Mouse (Mus musculus): ENCODE results near the gene Rnase4. TPM values are rescaled to one million over a fixed set of nuclear protein-coding genes. Genes with fewer than 3 reads are reported as not detected.

The Rnase4 gene
- polyA plus RNA-seq, 1 experiment: 116 TPM

- no peaks in the 10 kb centered on the region for H3K4me1 ChIP-seq (ENCODE audit: control insufficient read depth, insufficient read depth, low read length)
- no peak overlapping the region for H3K27ac ChIP-seq (ENCODE audit: insufficient read depth, low read length)
- no peak overlapping the region for H3K4me3 ChIP-seq (ENCODE audit: insufficient read depth, low read length)
- TF ChIP-seq CTCF (IDR thresholded peaks at IDR 0.05; ENCODE audit: borderline replicate concordance, insufficient read depth, low read length) (no peak), POLR2A (IDR thresholded peaks at IDR 0.05; ENCODE audit: low read depth, low read length) (no peak)
Measured at GRCm38 (mm10) chr14:51142568-51142967, 51.7 kb downstream of the Rnase4 start.

GRCm38 (mm10) chr14:51143287-51143686 lies 52.4 kb downstream of the Rnase4 start:
- H3K4me1 ChIP-seq (ENCODE audit: control insufficient read depth, insufficient read depth, low read length): no peaks in the 10 kb centered on the region
- H3K4me3 ChIP-seq (ENCODE audit: insufficient read depth, low read length): no peak overlapping the region
- no peak for TF ChIP-seq CTCF (IDR thresholded peaks at IDR 0.05; ENCODE audit: borderline replicate concordance, insufficient read depth, low read length)
- no peak for TF ChIP-seq POLR2A (IDR thresholded peaks at IDR 0.05; ENCODE audit: low read depth, low read length)
- H3K27ac ChIP-seq (ENCODE audit: insufficient read depth, low read length): no peak overlapping the region

GRCm38 (mm10) chr14:51143937-51144336 lies 53.1 kb downstream of the Rnase4 start:
- TF ChIP-seq POLR2A (IDR thresholded peaks at IDR 0.05; ENCODE audit: low read depth, low read length): no peak
- Histone ChIP-seq H3K4me3 (ENCODE audit: insufficient read depth, low read length) (no peak overlapping the region), H3K27ac (ENCODE audit: insufficient read depth, low read length) (no peak overlapping the region), H3K4me1 (ENCODE audit: control insufficient read depth, insufficient read depth, low read length) (no peaks in the 10 kb centered on the region)

- no peak overlapping the region for H3K27ac ChIP-seq (ENCODE audit: insufficient read depth, low read length)
- H3K4me3 ChIP-seq (ENCODE audit: insufficient read depth, low read length): no peak overlapping the region
- TF ChIP-seq CTCF (IDR thresholded peaks at IDR 0.05; ENCODE audit: borderline replicate concordance, insufficient read depth, low read length) (no peak), POLR2A (IDR thresholded peaks at IDR 0.05; ENCODE audit: low read depth, low read length) (no peak)
- no peaks in the 10 kb centered on the region for H3K4me1 ChIP-seq (ENCODE audit: control insufficient read depth, insufficient read depth, low read length)
Measured at GRCm38 (mm10) chr14:51144451-51144850, 53.6 kb downstream of the Rnase4 start.

GRCm38 (mm10) chr14:51145521-51145920 lies 54.6 kb downstream of the Rnase4 start:
- Histone ChIP-seq H3K4me1 (ENCODE audit: control insufficient read depth, insufficient read depth, low read length) (no peaks in the 10 kb centered on the region), H3K4me3 (ENCODE audit: insufficient read depth, low read length) (no peak overlapping the region), H3K27ac (ENCODE audit: insufficient read depth, low read length) (no peak overlapping the region)
- TF ChIP-seq CTCF (IDR thresholded peaks at IDR 0.05; ENCODE audit: borderline replicate concordance, insufficient read depth, low read length): no peak

- H3K27ac ChIP-seq (ENCODE audit: insufficient read depth, low read length): no peak within 1 kb of the TSS
- TF ChIP-seq POLR2A (IDR thresholded peaks at IDR 0.05; ENCODE audit: low read depth, low read length): no peak
- TF ChIP-seq CTCF (IDR thresholded peaks at IDR 0.05; ENCODE audit: borderline replicate concordance, insufficient read depth, low read length): no peak
- no peaks in the 10 kb centered on the region for H3K4me1 ChIP-seq (ENCODE audit: control insufficient read depth, insufficient read depth, low read length)
- no peak within 1 kb of the TSS for H3K4me3 ChIP-seq (ENCODE audit: insufficient read depth, low read length)
Measured at GRCm38 (mm10) chr14:51146685-51147084, 55.8 kb downstream of the Rnase4 start, which contains the start of gene Rnase1. Gene Rnase1, minus strand, starts transcription at chr14:51146785.

GRCm38 (mm10) chr14:51148006-51148405 lies 57.1 kb downstream of the Rnase4 start:
- TF ChIP-seq POLR2A (IDR thresholded peaks at IDR 0.05; ENCODE audit: low read depth, low read length) (no peak), CTCF (IDR thresholded peaks at IDR 0.05; ENCODE audit: borderline replicate concordance, insufficient read depth, low read length) (no peak)
- Histone ChIP-seq H3K27ac (ENCODE audit: insufficient read depth, low read length) (no peak overlapping the region), H3K4me3 (ENCODE audit: insufficient read depth, low read length) (no peak overlapping the region), H3K4me1 (ENCODE audit: control insufficient read depth, insufficient read depth, low read length) (no peaks in the 10 kb centered on the region)

- no peak overlapping the region for H3K4me3 ChIP-seq (ENCODE audit: insufficient read depth, low read length)
- H3K27ac ChIP-seq (ENCODE audit: insufficient read depth, low read length): no peak overlapping the region
- TF ChIP-seq POLR2A (IDR thresholded peaks at IDR 0.05; ENCODE audit: low read depth, low read length): no peak
- no peak for TF ChIP-seq CTCF (IDR thresholded peaks at IDR 0.05; ENCODE audit: borderline replicate concordance, insufficient read depth, low read length)
- no peaks in the 10 kb centered on the region for H3K4me1 ChIP-seq (ENCODE audit: control insufficient read depth, insufficient read depth, low read length)
Measured at GRCm38 (mm10) chr14:51149164-51149563, 58.3 kb downstream of the Rnase4 start.

- H3K27ac ChIP-seq (ENCODE audit: insufficient read depth, low read length): no peak overlapping the region
- H3K4me3 ChIP-seq (ENCODE audit: insufficient read depth, low read length): no peak overlapping the region
- no peaks in the 10 kb centered on the region for H3K4me1 ChIP-seq (ENCODE audit: control insufficient read depth, insufficient read depth, low read length)
- TF ChIP-seq CTCF (IDR thresholded peaks at IDR 0.05; ENCODE audit: borderline replicate concordance, insufficient read depth, low read length) (no peak), POLR2A (IDR thresholded peaks at IDR 0.05; ENCODE audit: low read depth, low read length) (no peak)
Measured at GRCm38 (mm10) chr14:51150206-51150831, 59.4 kb downstream of the Rnase4 start.

- H3K27ac ChIP-seq (ENCODE audit: insufficient read depth, low read length): no peak overlapping the region
- no peak overlapping the region for H3K4me3 ChIP-seq (ENCODE audit: insufficient read depth, low read length)
- H3K4me1 ChIP-seq (ENCODE audit: control insufficient read depth, insufficient read depth, low read length): no peaks in the 10 kb centered on the region
- TF ChIP-seq CTCF (IDR thresholded peaks at IDR 0.05; ENCODE audit: borderline replicate concordance, insufficient read depth, low read length): no peak
- no peak for TF ChIP-seq POLR2A (IDR thresholded peaks at IDR 0.05; ENCODE audit: low read depth, low read length)
Measured at GRCm38 (mm10) chr14:51152249-51152870, 61.5 kb downstream of the Rnase4 start.

Other genes with a start within 250 kb of the Rnase4 start
- 26.1 and 30.5 TPM in 2 replicates for gene Tep1, start 220.5 kb upstream of the Rnase4 start, polyA plus RNA-seq (2011; ENCODE audit: insufficient read length, low read depth, missing spikeins)
- 0.47 and 0.65 TPM in 2 replicates for gene Klhl33, start 193.6 kb upstream of the Rnase4 start, polyA plus RNA-seq (2011; ENCODE audit: insufficient read length, low read depth, missing spikeins)
- gene Osgep, start 166.2 kb upstream of the Rnase4 start, polyA plus RNA-seq (2011; ENCODE audit: insufficient read length, low read depth, missing spikeins): 30.5 and 38.8 TPM in 2 replicates
- 62.4 and 68.1 TPM in 2 replicates for gene Apex1, start 166.1 kb upstream of the Rnase4 start, polyA plus RNA-seq (2011; ENCODE audit: insufficient read length, low read depth, missing spikeins)
- gene Pip4p1, start 160.2 kb upstream of the Rnase4 start, polyA plus RNA-seq (2011; ENCODE audit: insufficient read length, low read depth, missing spikeins): 66.4 and 69.5 TPM in 2 replicates
- gene Pnp, start 160.0 kb upstream of the Rnase4 start, polyA plus RNA-seq (2011; ENCODE audit: insufficient read length, low read depth, missing spikeins): 64.5 and 79.4 TPM in 2 replicates
- 22.3 and 51.1 TPM in 2 replicates for gene Gm49342, start 146.6 kb upstream of the Rnase4 start, polyA plus RNA-seq (2011; ENCODE audit: insufficient read length, low read depth, missing spikeins)
- 0.49 and 0.70 TPM in 2 replicates for gene Pnp2, start 135.1 kb upstream of the Rnase4 start, polyA plus RNA-seq (2011; ENCODE audit: insufficient read length, low read depth, missing spikeins)
- gene Rnase10, start 83.3 kb upstream of the Rnase4 start, polyA plus RNA-seq (2011; ENCODE audit: insufficient read length, low read depth, missing spikeins): 0.68 and 0.87 TPM in 2 replicates
- gene Rnase9, start 49.2 kb upstream of the Rnase4 start, polyA plus RNA-seq (2011; ENCODE audit: insufficient read length, low read depth, missing spikeins): not detected in 2 replicates
- not detected in 2 replicates for gene Rnase11, start 40.9 kb upstream of the Rnase4 start, polyA plus RNA-seq (2011; ENCODE audit: insufficient read length, low read depth, missing spikeins)
- gene Rnase12, start 33.4 kb upstream of the Rnase4 start, polyA plus RNA-seq (2011; ENCODE audit: insufficient read length, low read depth, missing spikeins): not detected in 2 replicates
- gene Olfr750, start 16.6 kb upstream of the Rnase4 start, polyA plus RNA-seq (2011; ENCODE audit: insufficient read length, low read depth, missing spikeins): not detected in 2 replicates
- gene Ang, start 73 bp downstream of the Rnase4 start, polyA plus RNA-seq (2011; ENCODE audit: insufficient read length, low read depth, missing spikeins): 11.4 TPM in 2 replicates
- not detected in 2 replicates for gene Eddm3b, start 23.3 kb downstream of the Rnase4 start, polyA plus RNA-seq (2011; ENCODE audit: insufficient read length, low read depth, missing spikeins)
- gene Rnase6, start 32.8 kb downstream of the Rnase4 start, polyA plus RNA-seq (2011; ENCODE audit: insufficient read length, low read depth, missing spikeins): not detected in 2 replicates
- not detected in 2 replicates for gene Rnase1, start 55.7 kb downstream of the Rnase4 start, polyA plus RNA-seq (2011; ENCODE audit: insufficient read length, low read depth, missing spikeins)
- gene Rnase2b, start 71.2 kb downstream of the Rnase4 start, polyA plus RNA-seq (2011; ENCODE audit: insufficient read length, low read depth, missing spikeins): not detected in 2 replicates
- gene Ang2, start 108.1 kb downstream of the Rnase4 start, polyA plus RNA-seq (2011; ENCODE audit: insufficient read length, low read depth, missing spikeins): not detected in 2 replicates
- not detected in 2 replicates for gene Ear14, start 112.3 kb downstream of the Rnase4 start, polyA plus RNA-seq (2011; ENCODE audit: insufficient read length, low read depth, missing spikeins)
- gene Rnase2a, start 165.0 kb downstream of the Rnase4 start, polyA plus RNA-seq (2011; ENCODE audit: insufficient read length, low read depth, missing spikeins): not detected in 2 replicates